In the genomic region with DNA sequence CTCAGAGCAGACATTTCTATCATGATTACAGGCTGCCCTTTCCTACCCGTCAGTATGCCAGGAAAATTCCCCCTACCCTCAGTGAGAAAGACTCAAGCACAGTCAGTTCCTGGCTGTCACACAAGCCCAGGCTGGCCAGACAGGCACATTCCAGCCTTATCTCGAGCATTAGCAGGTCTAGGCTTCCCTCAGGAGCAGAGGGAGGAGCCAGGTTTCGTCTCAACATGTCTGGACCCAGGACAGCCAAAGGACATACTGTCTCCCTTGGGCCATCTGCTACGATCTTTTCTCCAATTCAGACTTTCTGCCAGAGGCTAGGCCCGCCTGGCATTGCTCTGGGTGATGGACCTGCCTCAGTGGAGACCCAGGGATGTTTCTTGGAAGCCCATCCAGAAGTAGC, we compare ENCODE assay signal across 11 mouse cellular contexts. TPM values are rescaled to one million over a fixed set of nuclear protein-coding genes. Genes with fewer than 3 reads are reported as not detected.
DNase-seq lines count a peak whose midpoint lies in the region; ATAC-seq lines count a peak whose summit lies in the region.
"Had no signal": no experiment of that assay in that cellular context is flagged by ENCODE, and none has a peak within 500 bp of the region (broad histone marks: within the 10 kb centered on the region; RNA-seq: fewer than 3 reads in every experiment).

No protein-coding gene starts in this region.

- no peak overlapping the region for H3K4me3 ChIP-seq in hindbrain, embryonic 14.5 days (replicated peaks; ENCODE audit: low read length)
- H3K4me3 ChIP-seq: forebrain, embryonic 12.5 days had no signal

- 76% methylated on average over 5 of the region's 5 CpGs for WGBS in hindbrain, embryonic 14.5 days

- no peak overlapping the region for H3K9ac ChIP-seq in hindbrain, embryonic 14.5 days
- H3K9ac ChIP-seq: forebrain, embryonic 12.5 days had no signal

- no peak overlapping the region for H3K4me2 ChIP-seq in hindbrain, embryonic 14.5 days (replicated peaks)
- H3K4me2 ChIP-seq: forebrain, embryonic 12.5 days had no signal

- no peaks in the 10 kb centered on the region for H3K9me3 ChIP-seq in hindbrain, embryonic 14.5 days (ENCODE audit: control insufficient read depth, low read length)
- H3K9me3 ChIP-seq: forebrain, embryonic 12.5 days had no signal

- H3K27me3 ChIP-seq in hindbrain, embryonic 14.5 days (ENCODE audit: control insufficient read depth, insufficient read depth, low read length), result no peaks in the 10 kb centered on the region
- H3K27me3 ChIP-seq: CH12.LX; forebrain, embryonic 12.5 days had no signal

- peak; percentile 13 for DNase-seq in ovary, adult 18-20 months (ENCODE audit: low spot score)
- no peak for DNase-seq in ovary, postnatal 14 days (ENCODE audit: low spot score)
- DNase-seq in forelimb bud, embryonic 11.5 days (ENCODE audit: low read depth, low spot score), result peak; percentile 19
- DNase-seq in heart, postnatal 14 days, result peak; percentile 27 to 37
- peak; percentile 43 for DNase-seq in urinary bladder, postnatal 25 days (ENCODE audit: low spot score)
- DNase-seq in layer of hippocampus, adult 11-12 months (ENCODE audit: low spot score), result no peak
- no peak for DNase-seq in left cerebral cortex, postnatal 25 days (ENCODE audit: low spot score in 2 of 2)
- no peak for DNase-seq in hindbrain, embryonic 14.5 days (ENCODE audit: low spot score)
- DNase-seq: right cerebral cortex, postnatal 4 days had no signal

- H3K4me1 ChIP-seq in hindbrain, embryonic 14.5 days (replicated peaks; ENCODE audit: control insufficient read depth, insufficient read depth, low read length), result no peaks in the 10 kb centered on the region

- H3K27ac ChIP-seq in hindbrain, embryonic 14.5 days, result no peak overlapping the region
- H3K27ac ChIP-seq: forebrain, embryonic 12.5 days had no signal

- intact Hi-C loops in heart, postnatal 14 days (cut with DNase I), result no loop called here
- intact Hi-C loops in left cerebral cortex, postnatal 25 days (cut with DNase I), result loop anchor here (5.0 kb wide), 1 partner anchor 45 kb away; no protein-coding TSS in a partner anchor

- ATAC-seq in hindbrain, embryonic 14.5 days (ENCODE audit: low FRiP score), result no peak

- no peaks in the 10 kb centered on the region for H3K36me3 ChIP-seq in hindbrain, embryonic 14.5 days (replicated peaks; ENCODE audit: control insufficient read depth, insufficient read depth)
- H3K36me3 ChIP-seq: forebrain, embryonic 12.5 days had no signal

RNA-seq across cellular contexts. Expression of gene Dapk2, which starts 48.8 kb away (rescaled TPM):
- 1 to 10 TPM; 6.0 to 6.5 TPM for total RNA-seq in heart, postnatal 14 days (2021)
- 1 to 10 TPM; 2.8 to 3.1 TPM for total RNA-seq in left cerebral cortex, postnatal 25 days (2021)
- 0.59 and 0.80 TPM in 2 replicates for polyA plus RNA-seq in hindbrain, embryonic 14.5 days (2014; fragmentation: Nextera tagmentation; extraction: Ambion mirVana)

Comparison
In these comparisons a context has a peak if more than half of its experiments do, and no peak if none do; other contexts are left out.
1. DNase-seq: peak in ovary, adult 18-20 months (single experiment), forelimb bud, embryonic 11.5 days (single experiment), heart, postnatal 14 days (2 of 2) and urinary bladder, postnatal 25 days (single experiment); none in ovary, postnatal 14 days (single experiment), layer of hippocampus, adult 11-12 months (single experiment), left cerebral cortex, postnatal 25 days (0 of 2) and hindbrain, embryonic 14.5 days (single experiment).